Comparison of ENCODE assay signal across 8 mouse cellular contexts in the genomic region with DNA sequence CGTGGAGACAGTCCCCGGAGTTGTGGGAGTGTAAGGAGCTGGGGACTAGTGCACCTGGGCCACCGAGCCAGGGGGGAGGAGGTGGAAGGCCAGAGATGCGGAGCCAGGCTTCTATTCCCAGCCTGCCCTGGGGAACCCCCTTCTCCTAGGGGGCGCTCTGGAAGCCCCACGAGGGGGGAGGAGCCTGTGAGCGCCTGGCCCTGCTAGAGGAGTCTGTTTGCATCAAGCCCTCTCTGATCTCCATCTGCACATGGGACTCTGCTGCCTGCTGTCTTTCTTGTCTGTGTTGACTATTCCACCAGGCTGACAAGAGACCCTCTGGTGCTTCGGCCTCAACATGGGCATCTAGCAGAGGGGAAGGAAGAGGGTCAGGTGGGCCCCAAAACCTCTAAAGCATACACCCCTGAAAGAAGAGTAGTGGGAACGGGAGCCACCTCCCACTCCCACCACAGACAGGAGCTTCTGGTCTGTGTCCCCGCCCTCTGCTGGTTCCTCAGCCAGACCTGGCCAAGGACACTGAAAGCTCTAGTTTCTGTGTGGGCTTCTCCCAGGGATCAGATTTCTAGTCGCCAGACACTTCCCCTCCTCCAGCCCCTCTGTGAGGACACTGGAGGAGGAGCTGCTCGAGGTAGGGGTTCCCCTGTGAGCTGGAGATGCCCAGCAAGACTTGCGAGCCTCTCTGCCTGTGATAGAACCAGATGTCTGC. TPM values are rescaled to one million over a fixed set of nuclear protein-coding genes. Genes with fewer than 3 reads are reported as not detected.
DNase-seq lines count a peak whose midpoint lies in the region; ATAC-seq and TF ChIP-seq lines count a peak whose summit lies in the region.

No protein-coding gene starts in this region.

- H3K9me3 ChIP-seq in forebrain, embryonic 14.5 days (replicated peaks; ENCODE audit: control insufficient read depth, low read length) = no peaks in the 10 kb centered on the region

- WGBS in forebrain, embryonic 14.5 days = 13% methylated on average over 12 of the region's 13 CpGs
- 15% methylated on average over 13 of the region's 13 CpGs for WGBS in olfactory bulb, adult 2 months

- H3K27me3 ChIP-seq in forebrain, embryonic 14.5 days (replicated peaks; ENCODE audit: control insufficient read depth, insufficient read depth, low read length) = no peaks in the 10 kb centered on the region

- H3K9ac ChIP-seq in forebrain, embryonic 14.5 days (ENCODE audit: low read length) = peak overlapping the region; percentile 4

- H3K36me3 ChIP-seq in forebrain, embryonic 14.5 days (ENCODE audit: control insufficient read depth, insufficient read depth, low read length) = peaks cover 9% of the 10 kb centered on the region; the same call in 1 of the 2 replicates

- peaks cover 21% of the 10 kb centered on the region for H3K4me1 ChIP-seq in forebrain, embryonic 14.5 days (ENCODE audit: control insufficient read depth, insufficient read depth, low read length)
- peaks cover 53% of the 10 kb centered on the region for H3K4me1 ChIP-seq in olfactory bulb, adult 2 months (ENCODE audit: control insufficient read depth, insufficient read depth, low read length)

- no peak for TF ChIP-seq POLR2A in brain, embryonic 14.5 days (IDR thresholded peaks at IDR 0.05; ENCODE audit: borderline replicate concordance, extremely low read depth, insufficient read depth, insufficient read length, poor library complexity, severe bottlenecking)
- TF ChIP-seq POLR2A in olfactory bulb, adult 2 months (IDR thresholded peaks at IDR 0.05; ENCODE audit: insufficient read depth, low read depth, low read length) = no peak

- H3K4me3 ChIP-seq in forebrain, embryonic 14.5 days (ENCODE audit: low read depth, low read length) = peak overlapping the region; percentile 96
- peak overlapping the region; percentile 30 for H3K4me3 ChIP-seq in olfactory bulb, adult 2 months (ENCODE audit: insufficient read depth, low read depth, low read length)

- TF ChIP-seq CTCF in brain, embryonic 14.5 days (IDR thresholded peaks at IDR 0.05; ENCODE audit: borderline replicate concordance, extremely low read depth, insufficient read depth, insufficient read length) = 0 out of 2 replicates have a peak, but pooled peaks have one; percentile 16
- no peak for TF ChIP-seq CTCF in olfactory bulb, adult 2 months (IDR thresholded peaks at IDR 0.05; ENCODE audit: insufficient read depth, low read depth, low read length)

- peak overlapping the region; percentile 67 for H3K4me2 ChIP-seq in forebrain, embryonic 14.5 days (ENCODE audit: low read length)

- ATAC-seq in forebrain, embryonic 14.5 days = no peak

- peak; percentile 53 for DNase-seq in layer of hippocampus, adult 9-11 months
- no peak for DNase-seq in layer of hippocampus, adult 11-12 months (ENCODE audit: low spot score)
- DNase-seq in brain, embryonic 14.5 days (ENCODE audit: low read depth) = peak; percentile 22
- DNase-seq in forebrain, embryonic 14.5 days (ENCODE audit: low spot score) = no peak
- peak; percentile 29 for DNase-seq in liver
- no peak for DNase-seq in left cerebral cortex, adult 8-10 months (ENCODE audit: low spot score in 2 of 2)
- no peak for DNase-seq in spleen, postnatal 10 days (ENCODE audit: low spot score in 2 of 2)

- H3K27ac ChIP-seq in forebrain, embryonic 14.5 days (ENCODE audit: low read depth, low read length) = no peak overlapping the region
- no peak overlapping the region for H3K27ac ChIP-seq in olfactory bulb, adult 2 months (ENCODE audit: insufficient read depth, low read depth, low read length)

RNA-seq across cellular contexts. Expression of a gene that starts 3.2 kb away (rescaled TPM):
- 237 and 327 TPM in 2 replicates for polyA plus RNA-seq in brain, embryonic 14.5 days (2012; rRNA removed)
- polyA plus RNA-seq in forebrain, embryonic 14.5 days (2014; fragmentation: Nextera tagmentation; extraction: Ambion mirVana) = 44.4 and 50.9 TPM in 2 replicates
- polyA plus RNA-seq in olfactory bulb, adult 2 months (2012; ENCODE audit: insufficient read depth, insufficient read length, low replicate concordance, missing spikeins) = 113 TPM in 1 of 2 replicates, not detected in the other
- 100 to 1,000 TPM; 330 to 370 (median 359) TPM for total RNA-seq in left cerebral cortex, adult 8-10 months (2022)

RNA-seq across cellular contexts. Expression of a gene that starts 51.9 kb away (rescaled TPM):
- polyA plus RNA-seq in brain, embryonic 14.5 days (2012; rRNA removed) = 0.62 and 0.77 TPM in 2 replicates
- 0.61 and 0.93 TPM in 2 replicates for polyA plus RNA-seq in forebrain, embryonic 14.5 days (2014; fragmentation: Nextera tagmentation; extraction: Ambion mirVana)
- not detected in 2 replicates for polyA plus RNA-seq in olfactory bulb, adult 2 months (2012; ENCODE audit: insufficient read depth, insufficient read length, low replicate concordance, missing spikeins)
- under 1 TPM; 0.26 to 0.76 (median 0.34) TPM for total RNA-seq in left cerebral cortex, adult 8-10 months (2022)

RNA-seq across cellular contexts. Expression of a gene that starts 52.2 kb away (rescaled TPM):
- polyA plus RNA-seq in brain, embryonic 14.5 days (2012; rRNA removed) = 20.3 and 31.9 TPM in 2 replicates
- 23.8 and 31.6 TPM in 2 replicates for polyA plus RNA-seq in forebrain, embryonic 14.5 days (2014; fragmentation: Nextera tagmentation; extraction: Ambion mirVana)
- polyA plus RNA-seq in olfactory bulb, adult 2 months (2012; ENCODE audit: insufficient read depth, insufficient read length, low replicate concordance, missing spikeins) = not detected in 2 replicates
- 1 to 10 TPM in 3 of 4 experiments, under 1 TPM in 1; 0.83 to 1.1 (median 1.0) TPM for total RNA-seq in left cerebral cortex, adult 8-10 months (2022)

Comparison
In these comparisons a context has a peak if more than half of its experiments do, and no peak if none do; other contexts are left out.
1. DNase-seq: peak in layer of hippocampus, adult 9-11 months (single experiment), brain, embryonic 14.5 days (single experiment) and liver (single experiment); none in layer of hippocampus, adult 11-12 months (single experiment), forebrain, embryonic 14.5 days (single experiment), left cerebral cortex, adult 8-10 months (0 of 2) and spleen, postnatal 10 days (0 of 2).
2. RNA of a gene that starts 52.2 kb away (polyA plus RNA-seq): 23.8 to 31.6 TPM in forebrain, embryonic 14.5 days and 20.3 to 31.9 TPM in brain, embryonic 14.5 days; not detected in olfactory bulb, adult 2 months; every median in the first group is over 10 times any median in the second.